Mouse (Mus musculus) naive thymus-derived CD4-positive, alpha-beta T cell, adult 2 months (primary cell): Measurements from ENCODE around the gene Wdr11.

ENCODE experiments used
- DNase-seq: peaks from one replicate; pipeline ENCODE4 v3.0.0-alpha.2; 2011; ENCODE audit warnings: low read depth

Wdr11 gene

GRCm38 (mm10) chr7:129653791-129654271, 62.2 kb downstream of the Wdr11 start:
- peak; percentile 55 for DNase-seq

- DNase-seq: no peak
Measured at GRCm38 (mm10) chr7:129654923-129655322, 63.3 kb downstream of the Wdr11 start.

DNA sequence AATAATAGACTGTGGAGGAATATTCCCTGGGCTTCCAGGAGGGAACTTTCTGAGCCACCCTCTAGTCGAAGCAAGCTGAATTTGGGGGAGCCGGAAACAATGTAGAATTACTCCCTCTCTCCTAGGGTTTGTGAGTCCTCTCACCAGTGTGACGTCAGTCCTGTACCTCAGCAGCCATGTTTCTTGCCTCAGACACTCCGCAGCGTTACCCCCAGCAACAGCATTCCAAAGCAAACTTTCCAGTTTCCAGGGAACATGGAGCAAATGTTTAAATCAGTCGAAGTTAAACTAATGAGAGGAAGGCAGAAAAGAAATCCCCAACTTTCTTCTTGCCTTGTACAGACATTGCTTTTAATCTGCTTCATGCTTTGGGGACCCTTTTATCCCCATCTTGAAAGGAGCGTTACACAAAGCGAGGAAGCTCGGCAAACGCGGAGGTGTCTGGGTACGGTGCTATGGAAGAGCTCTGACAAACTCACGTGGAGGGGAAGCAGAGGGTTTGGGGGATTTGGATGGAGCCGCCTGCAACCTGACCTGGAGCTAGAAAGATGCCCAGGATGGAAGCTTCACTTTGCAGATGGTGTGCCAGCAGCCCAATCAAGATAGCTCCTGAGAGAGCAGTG, 64.1 kb downstream of the Wdr11 start:
- no peak for DNase-seq

GRCm38 (mm10) chr7:129657867-129658266, 66.2 kb downstream of the Wdr11 start:
- DNase-seq: no peak

GRCm38 (mm10) chr7:129659755-129660154, 68.1 kb downstream of the Wdr11 start:
- DNase-seq: no peak

- DNase-seq: no peak
Measured at GRCm38 (mm10) chr7:129660546-129660945, 68.9 kb downstream of the Wdr11 start.

- no peak for DNase-seq
Measured at GRCm38 (mm10) chr7:129662051-129662789, 70.6 kb downstream of the Wdr11 start.

DNA sequence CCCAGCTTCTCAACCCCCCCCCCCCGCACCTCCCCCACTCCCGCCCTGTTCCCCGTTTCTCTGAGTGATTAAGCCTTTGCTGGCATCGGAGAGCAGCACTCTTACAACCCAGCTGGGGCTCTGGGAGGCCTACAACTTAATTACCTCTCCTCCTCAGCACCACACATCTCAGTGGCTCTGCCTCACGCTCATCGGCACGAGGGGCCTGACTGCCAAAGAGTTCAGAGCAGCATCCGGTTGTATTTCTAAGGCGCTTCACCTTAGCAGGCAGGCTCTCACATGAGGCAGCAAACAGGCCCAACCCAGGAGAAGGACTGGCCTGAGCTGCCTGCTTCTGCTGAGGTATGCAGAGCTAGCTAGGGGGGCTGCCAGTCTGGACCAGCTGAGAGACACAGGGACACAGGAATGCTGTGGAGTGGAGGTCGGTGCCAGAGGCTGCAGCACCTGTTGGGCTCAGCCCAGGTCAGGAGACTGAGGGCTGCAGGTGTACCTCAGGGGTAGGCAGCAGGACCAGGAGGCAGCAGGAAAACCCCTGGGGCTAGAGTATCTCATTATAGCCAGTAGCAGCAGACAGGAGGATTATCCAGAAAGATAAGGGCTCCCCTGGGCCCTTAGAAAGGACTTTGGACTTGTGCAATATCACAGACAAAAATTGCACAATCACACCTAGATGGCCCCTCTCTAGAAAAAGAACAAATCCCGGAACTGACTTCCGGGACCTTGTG, 72.3 kb downstream of the Wdr11 start:
- DNase-seq: no peak

- DNase-seq: no peak
Measured at GRCm38 (mm10) chr7:129665411-129665810, 73.7 kb downstream of the Wdr11 start.

DNA sequence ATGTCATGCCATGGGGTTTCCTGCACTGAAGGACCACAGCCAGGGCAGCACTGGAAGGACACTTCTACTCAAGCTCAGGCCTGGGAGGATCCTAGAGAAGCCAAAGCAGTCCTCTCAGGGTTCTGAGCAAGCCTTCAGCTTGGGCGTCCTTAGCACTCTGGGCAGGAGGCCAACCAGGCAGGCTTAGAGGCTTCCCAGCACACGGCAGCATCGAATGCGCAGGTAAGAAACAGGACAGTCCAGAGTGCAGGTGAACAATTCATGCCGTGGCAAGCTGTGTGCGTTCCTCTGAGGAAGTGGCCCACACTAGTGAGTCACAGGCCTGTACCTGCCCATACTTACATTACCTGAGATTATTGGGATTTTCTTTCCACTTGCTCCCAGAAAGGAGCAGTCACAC, 74.3 kb downstream of the Wdr11 start:
- DNase-seq: no peak

GRCm38 (mm10) chr7:129666526-129666925, 74.9 kb downstream of the Wdr11 start:
- DNase-seq: no peak

GRCm38 (mm10) chr7:129670280-129670679, 78.6 kb downstream of the Wdr11 start:
- DNase-seq: no peak

GRCm38 (mm10) chr7:129671675-129672651, 80.3 kb downstream of the Wdr11 start:
- DNase-seq: no peak

DNA sequence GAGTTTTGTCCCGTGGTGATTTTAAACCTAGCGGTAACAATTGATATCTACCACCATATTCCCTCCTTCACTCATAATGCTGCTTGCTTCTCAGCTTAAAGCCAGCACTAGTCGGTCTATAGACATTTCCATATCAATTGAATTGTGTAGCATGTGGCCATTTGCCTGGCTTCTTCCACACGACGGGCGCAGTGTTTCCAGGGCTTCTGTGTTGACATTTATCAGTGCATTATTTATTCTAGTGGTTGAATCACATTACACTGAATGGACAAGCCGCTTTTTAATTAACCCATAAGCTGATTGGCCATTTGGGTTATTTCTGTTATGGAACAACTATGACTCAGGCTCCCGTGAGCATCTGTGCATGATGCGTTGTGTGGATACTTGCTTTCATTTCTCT, 82.1 kb downstream of the Wdr11 start:
- no peak for DNase-seq

- DNase-seq: no peak
Measured at GRCm38 (mm10) chr7:129674558-129674957, 82.9 kb downstream of the Wdr11 start.

DNA sequence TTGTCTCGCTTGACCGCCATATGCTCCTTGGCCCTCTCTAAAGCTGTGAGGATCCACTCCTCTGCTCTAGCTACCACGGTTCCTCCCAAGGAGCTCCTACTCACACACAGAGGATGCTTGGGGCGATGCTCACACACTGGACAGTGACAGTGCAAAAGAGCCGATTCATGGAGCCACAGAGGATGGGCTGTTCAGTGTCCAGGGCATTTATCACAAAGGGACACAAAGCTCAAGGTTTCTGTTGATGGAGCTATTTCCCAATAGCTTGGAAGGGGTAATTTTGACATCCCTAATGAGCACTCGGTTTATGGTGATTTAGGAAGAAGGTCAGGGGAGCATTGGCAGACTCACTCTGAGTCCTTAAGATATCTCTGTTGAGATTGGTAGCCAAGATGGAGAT, 84.2 kb downstream of the Wdr11 start:
- no peak for DNase-seq

DNA sequence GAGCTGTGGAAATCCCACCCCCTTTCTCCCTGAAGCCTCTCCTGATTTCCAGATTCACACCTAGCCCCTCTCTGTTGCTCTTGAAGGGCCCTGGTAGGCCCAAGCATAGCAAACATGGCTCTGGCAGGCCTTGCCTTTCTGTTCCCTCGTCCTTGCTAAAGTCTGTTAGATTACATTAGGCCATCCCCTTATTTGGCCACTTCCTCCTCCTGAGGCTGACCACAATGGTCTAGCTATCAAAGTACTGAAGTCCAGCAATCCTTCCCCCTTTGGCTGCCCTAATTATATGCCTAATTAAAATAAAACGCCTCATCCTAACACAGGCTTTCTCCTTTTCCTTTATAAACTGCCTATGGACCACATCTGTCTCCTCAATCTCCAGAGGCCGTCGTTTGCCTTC, 85.5 kb downstream of the Wdr11 start:
- no peak for DNase-seq

DNA sequence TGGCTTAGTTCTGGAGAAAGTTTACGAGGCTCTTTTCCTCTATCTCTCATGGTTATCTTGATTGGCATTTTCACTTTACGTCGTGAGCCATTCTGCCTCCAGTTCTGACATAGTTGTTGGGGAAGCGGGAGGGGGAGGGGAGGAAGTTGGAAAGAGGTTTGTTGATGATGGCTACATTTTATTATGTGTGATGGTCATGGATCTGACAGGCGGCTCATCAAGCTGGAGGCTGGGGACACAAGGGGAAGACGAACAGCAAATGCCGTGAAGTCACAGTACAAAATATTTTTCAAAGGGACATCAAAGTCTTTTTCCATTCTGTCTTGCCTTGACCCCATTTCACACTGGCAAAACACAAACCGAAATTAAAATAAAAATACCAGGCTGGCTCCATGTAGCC, 86.8 kb downstream of the Wdr11 start:
- no peak for DNase-seq

DNA sequence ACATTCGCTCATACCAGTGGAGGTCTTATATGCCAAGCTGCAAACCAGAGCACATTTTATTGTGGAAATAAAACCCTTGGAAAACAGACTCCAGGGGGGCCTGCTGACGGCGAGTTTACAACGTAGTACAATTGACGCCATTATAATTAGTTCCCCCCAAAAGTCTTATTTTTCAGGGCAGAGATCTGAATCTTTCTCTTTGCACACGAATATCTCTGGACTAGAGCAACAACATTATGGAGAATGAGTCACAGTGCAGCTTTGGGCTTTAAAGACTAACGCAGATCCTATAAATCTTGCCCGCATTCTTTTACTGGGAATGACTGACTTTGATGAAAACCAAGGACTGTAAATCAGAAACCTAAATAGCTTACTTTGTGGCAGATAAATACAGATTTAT, 87.3 kb downstream of the Wdr11 start:
- DNase-seq: no peak

DNA sequence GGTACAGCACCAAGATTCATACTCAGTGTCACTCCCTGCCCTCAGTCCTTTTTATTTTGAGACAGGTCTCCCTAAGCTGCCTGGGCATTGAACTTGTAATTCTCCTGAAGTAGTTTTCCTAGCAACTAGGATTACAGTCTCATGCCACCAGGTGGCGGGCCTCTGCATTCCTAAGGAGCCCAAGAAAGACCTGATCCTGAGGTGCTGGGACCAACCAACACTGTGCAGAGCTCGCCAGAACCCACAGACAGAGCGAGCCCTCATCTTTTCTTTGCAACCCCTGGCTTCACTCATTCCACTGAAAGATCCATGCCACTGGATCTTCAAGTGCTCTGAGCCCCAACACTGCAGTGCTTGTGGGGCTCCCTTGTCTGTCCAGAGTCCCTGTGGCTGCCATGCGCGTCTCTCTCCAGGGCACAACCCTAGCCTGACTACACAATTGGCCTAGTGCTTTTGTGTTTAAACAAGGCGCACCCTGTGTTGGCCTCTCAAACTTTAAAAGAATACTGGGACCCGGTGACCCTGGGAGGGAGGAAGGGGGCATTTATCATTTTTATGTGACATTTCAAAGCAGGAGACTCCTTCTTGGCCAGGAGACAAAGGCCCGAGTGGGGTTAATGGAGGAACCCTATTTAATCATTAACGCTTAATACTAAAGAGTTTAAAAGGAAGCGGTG, 89.0 kb downstream of the Wdr11 start:
- peak; percentile 5 for DNase-seq

DNA sequence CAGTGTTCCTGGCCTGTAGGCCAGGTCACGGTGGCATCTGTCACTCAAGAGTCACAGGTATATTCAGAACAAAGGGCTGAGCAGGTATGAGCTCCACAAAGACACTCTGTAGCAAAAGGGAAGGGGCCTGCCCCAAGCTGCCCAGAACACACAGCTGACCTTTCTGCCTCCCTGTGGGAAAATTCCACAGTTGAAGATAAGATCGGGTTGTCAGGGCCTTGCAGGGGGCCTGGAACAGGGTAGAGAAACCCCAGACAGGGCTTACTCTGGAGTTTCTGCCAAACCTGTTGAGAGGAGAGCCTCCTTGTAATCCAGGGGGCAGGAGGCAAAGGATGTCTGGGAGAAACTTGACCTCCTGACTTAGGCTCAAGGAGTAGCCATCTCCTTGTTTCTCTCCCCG, 90.9 kb downstream of the Wdr11 start:
- no peak for DNase-seq
